Mouse (Mus musculus) embryonic facial prominence, embryonic 14.5 days (tissue): ENCODE results near the gene Nrbp1. TPM values are rescaled to one million over a fixed set of nuclear protein-coding genes. Genes with fewer than 3 reads are reported as not detected.
A peak's percentile ranks its signal among the peaks of the same experiment; 100 is the strongest.

ENCODE experiments used
- ATAC-seq: fragments of 200-750 bp; cut with Nextera tagmentation; 2 replicates; pipeline ENCODE4 v1.8.0; 2017; ENCODE audit warnings: low read depth, moderate number of reproducible peaks, moderate TSS enrichment
- DNase-seq: peaks from one replicate; pipeline ENCODE4 v3.0.0-alpha.2; 2015; ENCODE audit warnings: low spot score
- H3K27ac ChIP-seq: fragments of 300-500 bp; sonication (generic); replicated peaks from 2 replicates; pipeline ENCODE4 v1.5.1; 2014; ENCODE audit warnings: low read depth, mild to moderate bottlenecking, low read length, moderate library complexity
- H3K27me3 ChIP-seq: fragments of 300-500 bp; sonication (generic); replicated peaks from 2 replicates; pipeline ENCODE4 v1.6.1; 2014; ENCODE audit warnings: low read length; ENCODE audit not compliant: control insufficient read depth, insufficient read depth
- H3K36me3 ChIP-seq: fragments of 300-500 bp; sonication (generic); 2 replicates; pipeline ENCODE4 v1.6.1; 2014; ENCODE audit warnings: low read length, mixed read lengths; ENCODE audit not compliant: control insufficient read depth, insufficient read depth
- H3K4me1 ChIP-seq: fragments of 300-500 bp; sonication (generic); 2 replicates; pipeline ENCODE4 v1.6.1; 2014; ENCODE audit warnings: antibody characterized with exemption, low read length; ENCODE audit not compliant: control insufficient read depth, insufficient read depth
- H3K4me2 ChIP-seq: fragments of 300-500 bp; sonication (generic); 2 replicates; pipeline ENCODE4 v1.6.1; 2014; ENCODE audit warnings: low read depth, mild to moderate bottlenecking, low read length, moderate library complexity, mixed read lengths
- H3K4me3 ChIP-seq: fragments of 300-500 bp; sonication (generic); 2 replicates; pipeline ENCODE4 v1.5.1; 2014; ENCODE audit warnings: low read depth, mild to moderate bottlenecking, low read length
- H3K9ac ChIP-seq: fragments of 300-500 bp; sonication (generic); 2 replicates; pipeline ENCODE4 v1.6.1; 2014; ENCODE audit warnings: low read depth, mild to moderate bottlenecking, low read length, moderate library complexity, mixed read lengths
- H3K9me3 ChIP-seq: fragments of 300-500 bp; sonication (generic); 2 replicates; pipeline ENCODE4 v1.6.1; 2016; ENCODE audit warnings: low read length; ENCODE audit not compliant: control insufficient read depth
- WGBS: fragments of 180-500 bp; shearing (Covaris S2); extraction: QIAGEN DNeasy Blood & Tissue Kit; methylation state at CpG from one replicate; pipeline ENCODE4 v1.1.7; 2014; 5-methylcytosine and 5-hydroxymethylcytosine counted together
- polyA plus RNA-seq: library from polyadenylated mRNA; unstranded; fragments of >200 nt; fragmentation: Nextera tagmentation; extraction: Ambion mirVana; gene quantifications from 2 replicates; pipeline ENCODE4 v1.2.1, GENCODE M21; 2014

Nrbp1 gene
- polyA plus RNA-seq, 1 experiment from 2014 or later, result 157 TPM

GRCm38 (mm10) chr5:31252151-31252550 is 11.5 kb downstream of the Nrbp1 start:
- 62% methylated on average over 10 of the region's 10 CpGs for WGBS
- ATAC-seq, result no peak
- peak overlapping the region; percentile 64 for H3K27ac ChIP-seq
- DNase-seq, result no peak
- peak overlapping the region; percentile 41; the same call in 1 of the 2 replicates for H3K9ac ChIP-seq
- H3K4me3 ChIP-seq, result peak overlapping the region; percentile 33
- peak overlapping the region; percentile 48 for H3K4me2 ChIP-seq
- peaks cover 23% of the 10 kb centered on the region for H3K4me1 ChIP-seq
- H3K36me3 ChIP-seq, result peaks cover 86% of the 10 kb centered on the region
- H3K9me3 ChIP-seq, result no peaks in the 10 kb centered on the region
- H3K27me3 ChIP-seq, result no peaks in the 10 kb centered on the region

- DNase-seq (peak; percentile 76), ATAC-seq (peak; percentile 19; the same call in 1 of the 2 replicates)
- H3K27ac ChIP-seq, result peak overlapping the region; percentile 64
- H3K27me3 ChIP-seq, result no peaks in the 10 kb centered on the region
- peak overlapping the region; percentile 41; the same call in 1 of the 2 replicates for H3K9ac ChIP-seq
- peak overlapping the region; percentile 48 for H3K4me2 ChIP-seq
- H3K4me1 ChIP-seq, result peaks cover 23% of the 10 kb centered on the region
- H3K4me3 ChIP-seq, result peak overlapping the region; percentile 33; the same call in 1 of the 2 replicates
- peaks cover 86% of the 10 kb centered on the region for H3K36me3 ChIP-seq
- WGBS, result 44% methylated on average over 16 of the region's 16 CpGs
- H3K9me3 ChIP-seq, result no peaks in the 10 kb centered on the region
These were observed 12.3 kb downstream of the Nrbp1 start for GRCm38 (mm10) chr5:31252795-31253545.

GRCm38 (mm10) chr5:31253806-31254205 is 13.1 kb downstream of the Nrbp1 start:
- 93% methylated on average over 8 of the region's 8 CpGs for WGBS
- 0 out of 2 replicates have a peak overlapping the region, but pooled peaks have one; percentile 0 for H3K9ac ChIP-seq
- no peak overlapping the region for H3K4me2 ChIP-seq
- no peaks in the 10 kb centered on the region for H3K9me3 ChIP-seq
- H3K4me1 ChIP-seq, result peaks cover 23% of the 10 kb centered on the region
- no peak overlapping the region for H3K4me3 ChIP-seq
- H3K27ac ChIP-seq, result peak overlapping the region; percentile 5; the same call in 1 of the 2 replicates
- H3K27me3 ChIP-seq, result no peaks in the 10 kb centered on the region
- no peak for DNase-seq
- ATAC-seq, result no peak
- peaks cover 85% of the 10 kb centered on the region for H3K36me3 ChIP-seq

GRCm38 (mm10) chr5:31254452-31254851 is 13.8 kb downstream of the Nrbp1 start:
- Histone ChIP-seq H3K36me3 (peaks cover 86% of the 10 kb centered on the region), H3K4me1 (peaks cover 23% of the 10 kb centered on the region), H3K9me3 (no peaks in the 10 kb centered on the region), H3K27ac (no peak overlapping the region), H3K27me3 (no peaks in the 10 kb centered on the region), H3K9ac (no peak overlapping the region), H3K4me3 (no peak overlapping the region), H3K4me2 (no peak overlapping the region)
- 77% methylated on average over 7 of the region's 7 CpGs for WGBS
- DNase-seq, result peak; percentile 15
- ATAC-seq, result no peak

- ATAC-seq (no peak), DNase-seq (no peak)
- peaks cover 85% of the 10 kb centered on the region for H3K36me3 ChIP-seq
- H3K9ac ChIP-seq, result no peak overlapping the region
- no peaks in the 10 kb centered on the region for H3K9me3 ChIP-seq
- H3K27ac ChIP-seq, result no peak overlapping the region
- H3K4me2 ChIP-seq, result no peak overlapping the region
- no peaks in the 10 kb centered on the region for H3K27me3 ChIP-seq
- no peak overlapping the region for H3K4me3 ChIP-seq
- 91% methylated on average over 8 of the region's 8 CpGs for WGBS
- peaks cover 23% of the 10 kb centered on the region for H3K4me1 ChIP-seq
These were observed 14.2 kb downstream of the Nrbp1 start for GRCm38 (mm10) chr5:31254901-31255300.

- DNase-seq (no peak), ATAC-seq (no peak)
- Histone ChIP-seq H3K4me3 (no peak overlapping the region), H3K4me1 (peaks cover 23% of the 10 kb centered on the region), H3K27me3 (no peaks in the 10 kb centered on the region), H3K4me2 (no peak overlapping the region), H3K36me3 (peaks cover 85% of the 10 kb centered on the region), H3K9me3 (no peaks in the 10 kb centered on the region), H3K27ac (no peak overlapping the region), H3K9ac (no peak overlapping the region)
- 92% methylated on average over 2 of the region's 2 CpGs for WGBS
These were observed 14.7 kb downstream of the Nrbp1 start for GRCm38 (mm10) chr5:31255381-31255780.

GRCm38 (mm10) chr5:31255971-31256370 is 15.3 kb downstream of the Nrbp1 start:
- H3K9ac ChIP-seq, result no peak overlapping the region
- WGBS, result 86% methylated on average over 2 of the region's 2 CpGs
- H3K36me3 ChIP-seq, result peaks cover 84% of the 10 kb centered on the region
- H3K4me3 ChIP-seq, result no peak overlapping the region
- H3K27ac ChIP-seq, result no peak overlapping the region
- peaks cover 22% of the 10 kb centered on the region for H3K4me1 ChIP-seq
- ATAC-seq (no peak), DNase-seq (no peak)
- no peaks in the 10 kb centered on the region for H3K27me3 ChIP-seq
- H3K9me3 ChIP-seq, result no peaks in the 10 kb centered on the region
- no peak overlapping the region for H3K4me2 ChIP-seq

GRCm38 (mm10) chr5:31257616-31258015 is 17.0 kb downstream of the Nrbp1 start:
- ATAC-seq (no peak), DNase-seq (no peak)
- no peak overlapping the region for H3K4me3 ChIP-seq
- WGBS, result 87% methylated on average over 10 of the region's 11 CpGs
- no peak overlapping the region for H3K4me2 ChIP-seq
- H3K36me3 ChIP-seq, result peaks cover 82% of the 10 kb centered on the region
- H3K9ac ChIP-seq, result no peak overlapping the region
- no peaks in the 10 kb centered on the region for H3K9me3 ChIP-seq
- H3K4me1 ChIP-seq, result peaks cover 8% of the 10 kb centered on the region
- no peak overlapping the region for H3K27ac ChIP-seq
- no peaks in the 10 kb centered on the region for H3K27me3 ChIP-seq

GRCm38 (mm10) chr5:31266101-31266500 is 25.4 kb downstream of the Nrbp1 start:
- 83% methylated on average over 7 of the region's 7 CpGs for WGBS
- Histone ChIP-seq H3K4me3 (no peak overlapping the region), H3K36me3 (peaks cover 93% of the 10 kb centered on the region), H3K27me3 (no peaks in the 10 kb centered on the region), H3K27ac (no peak overlapping the region), H3K9ac (no peak overlapping the region), H3K9me3 (no peaks in the 10 kb centered on the region), H3K4me1 (no peaks in the 10 kb centered on the region), H3K4me2 (no peak overlapping the region)
- ATAC-seq, result no peak
- DNase-seq, result no peak
